Mouse (Mus musculus) mouse trophoblast stem cell (cell line): ENCODE measurements around the gene Usp20.
"Not testable (repeated sequence)": the region's sequence is repeated elsewhere in the genome, so short reads cannot be mapped to it uniquely, and the experiment has no call there.

Experiments
- in situ Hi-C, 2 experiments: fragments of 300-500 bp; cut with MseI, MboI; formaldehyde crosslinking; loops; 2 replicates in 1 of 2; 3 replicates in 1 of 2; pipeline ENCODE4 v1.15.1; 2025

The Usp20 gene

DNA sequence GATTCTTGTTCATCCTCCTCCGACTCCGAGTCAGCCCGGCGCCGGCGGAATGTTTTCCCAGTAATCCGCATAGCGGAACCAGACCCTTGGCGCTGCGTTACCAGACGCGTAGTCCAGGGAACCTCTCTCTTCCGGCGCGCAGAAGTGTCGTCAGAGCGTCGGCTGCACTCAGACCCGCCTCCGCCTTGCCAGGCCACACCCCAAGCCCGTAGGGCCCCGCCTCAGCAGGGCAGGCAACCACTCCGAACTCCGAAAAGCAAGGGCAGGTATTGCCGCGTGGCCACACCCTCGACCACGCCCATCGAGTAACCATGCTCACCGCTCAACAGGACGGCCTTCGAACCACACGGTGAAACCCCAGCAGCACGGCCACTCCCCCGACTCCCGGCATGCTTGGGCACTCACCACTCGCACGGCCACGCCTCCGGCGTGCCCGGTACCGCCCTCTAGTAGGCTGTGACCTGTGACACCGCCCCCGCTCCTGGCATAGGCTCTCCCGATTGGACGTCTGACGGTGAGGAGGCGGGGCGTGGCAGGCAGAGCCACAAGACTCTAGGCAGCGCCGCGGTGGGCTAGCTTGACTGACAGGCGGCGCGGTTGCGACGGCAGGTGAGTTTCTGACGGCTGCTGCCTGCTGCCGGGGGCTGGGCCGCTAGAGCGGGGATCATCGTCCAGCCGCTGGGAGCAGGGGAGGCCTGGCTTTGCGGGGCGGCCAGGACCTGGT is at the start of gene Usp20, which contains the start of gene BC005624:
Gene Usp20, plus strand, starts transcription at position 490 of the 724 bp plus-strand sequence.
Gene BC005624, minus strand, starts transcription at position 412 of the 724 bp plus-strand sequence.
- in situ Hi-C loops = no loop called here

DNA sequence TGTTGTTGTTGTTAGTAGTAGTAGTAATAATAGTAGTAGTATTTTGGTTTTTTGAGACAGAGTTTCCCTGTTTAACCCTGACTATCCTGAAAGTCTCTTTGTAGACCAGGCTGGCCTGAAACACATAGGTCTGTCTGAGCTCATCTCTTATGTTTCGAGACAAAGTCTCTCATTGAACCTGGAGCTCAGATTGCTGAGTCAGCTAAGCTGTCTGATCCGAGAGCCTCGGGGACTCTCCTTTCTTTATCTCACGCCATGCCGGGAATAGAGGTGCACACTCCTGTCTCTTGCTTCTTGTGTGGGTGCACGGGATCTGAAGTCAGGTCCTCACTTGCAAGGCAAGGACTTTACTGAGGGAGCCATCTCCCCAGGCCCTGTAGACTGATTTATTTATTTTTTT is 49.0 kb upstream of the Usp20 start:
- in situ Hi-C loops = loop anchor here in 1 of 2 experiments (10.0 kb wide), 1 partner anchor 98 kb away; the partner anchor contains the start of genes Asb6 and Prrx2

DNA sequence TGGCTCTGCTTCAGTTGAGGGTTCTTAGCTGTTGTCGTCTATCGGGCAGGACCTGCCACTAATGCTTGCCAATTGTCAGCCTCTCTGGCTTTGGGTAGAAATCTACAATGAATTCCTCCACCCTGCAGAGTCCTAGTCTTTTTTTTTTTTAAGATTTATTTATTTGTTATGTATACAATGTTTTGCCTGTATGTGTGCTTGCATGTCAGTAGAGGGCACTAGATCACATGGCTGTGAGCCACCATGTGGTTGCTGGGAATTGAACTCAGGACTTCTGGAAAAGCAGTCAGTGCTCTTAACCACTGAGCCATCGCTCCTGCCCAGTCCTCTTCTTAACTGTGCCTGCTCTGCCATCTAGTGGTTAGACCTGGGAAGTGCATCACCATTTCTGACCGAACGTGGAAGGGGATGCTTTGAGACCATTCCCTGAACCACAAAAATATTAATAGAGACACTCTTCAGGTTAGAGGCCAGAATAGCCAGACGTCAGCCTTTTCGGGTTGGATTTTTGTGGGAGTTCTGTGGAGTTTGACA is 48.1 kb upstream of the Usp20 start:
- in situ Hi-C loops = loop anchor here in 1 of 2 experiments (10.0 kb wide), 1 partner anchor 99 kb away; the partner anchor contains the start of genes Asb6 and Prrx2

DNA sequence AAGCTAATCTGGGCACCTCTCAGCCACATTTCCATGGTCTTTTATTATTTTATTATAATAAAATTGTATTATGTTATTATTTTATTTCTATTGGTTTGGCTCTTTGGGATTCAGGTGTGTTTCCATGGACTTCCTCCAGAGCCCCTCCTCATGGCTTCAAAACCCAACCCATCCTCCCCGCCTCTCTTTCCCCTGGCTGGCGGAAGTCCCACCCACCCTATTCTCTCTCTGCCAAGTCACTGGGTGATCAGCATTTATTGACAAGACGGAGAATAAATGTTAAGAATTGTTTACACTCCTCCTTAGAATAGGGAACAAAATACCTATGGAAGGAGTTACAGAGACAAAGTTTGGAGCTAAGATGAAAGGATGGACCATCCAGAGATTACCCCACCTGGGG is 45.3 kb upstream of the Usp20 start:
- in situ Hi-C loops = loop anchor here in 1 of 2 experiments (10.0 kb wide), 1 partner anchor 102 kb away; the partner anchor contains the start of genes Asb6 and Prrx2

DNA sequence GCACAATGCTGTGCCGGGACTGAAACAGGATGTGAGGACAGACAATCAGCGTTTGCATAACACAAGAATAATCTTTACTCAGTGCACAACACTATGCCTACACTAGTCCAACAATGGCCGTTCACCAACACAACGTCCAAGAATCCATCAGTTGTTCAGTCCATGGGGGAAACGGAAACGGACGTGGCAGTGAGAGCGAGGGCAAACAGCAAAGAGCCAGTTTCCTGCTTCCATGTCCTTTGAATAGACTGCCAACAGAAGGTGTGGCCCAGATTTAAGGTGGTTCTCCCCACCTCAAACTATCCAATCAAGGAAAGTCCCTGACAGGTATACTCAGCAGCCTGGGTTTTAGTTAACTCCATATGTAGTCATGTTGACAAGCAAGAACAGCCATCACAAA is 44.3 kb upstream of the Usp20 start:
- in situ Hi-C loops = loop anchor here in 1 of 2 experiments (10.0 kb wide), 1 partner anchor 103 kb away; the partner anchor contains the start of genes Asb6 and Prrx2

DNA sequence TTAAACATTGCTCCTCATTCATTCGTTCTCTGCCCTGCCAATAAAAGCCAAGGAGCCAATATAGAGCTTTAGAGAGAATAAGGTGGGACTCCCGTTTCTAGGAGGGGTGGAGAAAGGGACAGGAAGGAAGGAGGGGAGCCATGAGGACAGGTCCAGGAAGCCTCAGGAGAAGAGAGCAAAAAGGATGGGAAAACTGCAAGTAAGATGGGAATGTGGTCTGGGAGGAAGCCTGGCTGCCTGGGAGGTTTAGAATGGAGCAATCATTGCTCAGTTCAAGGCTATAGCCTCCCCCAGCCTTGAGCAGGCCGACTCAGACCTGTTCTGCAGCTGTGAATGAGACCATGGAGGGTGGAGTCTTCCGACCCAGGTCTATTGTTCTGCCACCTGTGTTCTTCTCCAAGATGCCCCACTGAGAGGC is 43.5 kb upstream of the Usp20 start:
- in situ Hi-C loops = loop anchor here in 1 of 2 experiments (10.0 kb wide), 1 partner anchor 104 kb away; the partner anchor contains the start of genes Asb6 and Prrx2

DNA sequence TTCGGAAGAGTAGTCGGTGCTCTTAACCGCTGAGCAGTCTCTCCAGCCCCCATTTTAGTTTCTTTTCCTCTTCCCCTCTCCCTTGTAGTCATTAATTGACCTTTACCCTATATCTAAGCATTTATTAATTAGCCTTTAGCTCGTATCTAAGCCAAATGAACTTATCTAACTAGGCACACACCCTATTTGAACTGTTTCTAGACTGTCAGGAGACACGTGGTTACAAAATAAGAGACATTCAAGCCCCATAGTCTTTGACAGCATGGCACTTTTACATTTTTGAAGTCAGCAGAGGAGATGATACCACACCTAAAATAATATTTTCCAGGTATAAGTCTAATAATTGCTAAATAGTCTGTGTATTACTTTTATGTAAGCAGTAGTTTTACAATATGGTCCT is 40.5 kb upstream of the Usp20 start:
- in situ Hi-C loops = no loop called here

DNA sequence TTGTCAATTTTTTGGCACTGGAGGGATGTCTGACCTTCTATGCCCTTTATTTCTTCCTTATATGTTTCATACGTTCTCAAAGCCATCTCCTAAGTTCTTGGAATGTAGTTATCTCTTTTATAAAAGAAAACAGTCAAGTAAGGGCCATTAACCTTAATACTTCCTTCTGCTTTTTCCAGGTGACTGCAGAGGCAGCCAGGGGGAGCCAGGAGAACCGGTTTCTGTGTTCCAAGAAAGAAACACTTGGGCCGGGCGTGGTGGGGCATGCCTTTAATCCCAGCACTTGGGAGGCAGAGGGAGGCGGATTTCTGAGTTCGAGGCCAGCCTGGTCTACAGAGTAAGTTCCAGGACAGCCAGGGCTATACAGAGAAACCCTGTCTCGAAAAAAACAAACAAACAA is 40.0 kb upstream of the Usp20 start:
- in situ Hi-C loops = not testable (repeated sequence)

DNA sequence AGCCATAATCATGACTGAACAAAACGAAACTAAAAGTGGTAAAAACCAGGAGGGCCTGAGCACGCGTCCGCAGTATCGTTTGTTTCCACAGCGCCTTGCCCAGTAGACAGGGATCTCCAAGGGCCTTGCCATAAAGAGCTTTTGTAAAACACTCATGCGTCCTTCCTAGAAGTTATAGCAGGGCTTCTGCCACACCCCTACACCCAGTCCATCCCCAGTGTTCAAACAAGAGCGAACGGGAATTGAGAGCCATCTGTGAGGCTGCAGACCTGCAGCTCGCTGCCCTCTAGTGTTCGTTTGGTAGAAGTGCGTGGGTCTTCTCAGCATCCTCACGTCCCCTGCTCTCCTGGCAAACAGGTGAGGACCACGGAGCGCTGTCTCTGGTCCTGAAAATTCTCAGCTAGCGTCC is 39.5 kb upstream of the Usp20 start:
- in situ Hi-C loops = no loop called here

DNA sequence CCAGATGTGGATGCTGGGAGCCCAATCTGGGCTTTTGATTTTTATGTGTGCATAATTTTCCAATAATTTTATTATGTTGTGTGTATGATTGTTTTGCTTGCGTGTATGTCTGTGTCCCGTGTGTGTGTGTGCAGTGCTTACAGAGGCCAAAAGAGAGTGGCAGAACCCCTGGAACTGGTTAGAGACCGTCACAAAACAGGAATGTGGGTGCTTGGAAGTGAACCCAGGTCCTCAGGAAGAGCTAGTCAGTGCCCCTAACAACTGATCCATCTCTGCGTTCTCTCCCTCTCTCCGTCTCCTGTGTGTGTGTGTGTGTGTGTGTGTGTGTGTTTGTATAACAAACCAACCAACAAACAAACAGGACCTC is 29.6 kb upstream of the Usp20 start:
- in situ Hi-C loops = no loop called here

DNA sequence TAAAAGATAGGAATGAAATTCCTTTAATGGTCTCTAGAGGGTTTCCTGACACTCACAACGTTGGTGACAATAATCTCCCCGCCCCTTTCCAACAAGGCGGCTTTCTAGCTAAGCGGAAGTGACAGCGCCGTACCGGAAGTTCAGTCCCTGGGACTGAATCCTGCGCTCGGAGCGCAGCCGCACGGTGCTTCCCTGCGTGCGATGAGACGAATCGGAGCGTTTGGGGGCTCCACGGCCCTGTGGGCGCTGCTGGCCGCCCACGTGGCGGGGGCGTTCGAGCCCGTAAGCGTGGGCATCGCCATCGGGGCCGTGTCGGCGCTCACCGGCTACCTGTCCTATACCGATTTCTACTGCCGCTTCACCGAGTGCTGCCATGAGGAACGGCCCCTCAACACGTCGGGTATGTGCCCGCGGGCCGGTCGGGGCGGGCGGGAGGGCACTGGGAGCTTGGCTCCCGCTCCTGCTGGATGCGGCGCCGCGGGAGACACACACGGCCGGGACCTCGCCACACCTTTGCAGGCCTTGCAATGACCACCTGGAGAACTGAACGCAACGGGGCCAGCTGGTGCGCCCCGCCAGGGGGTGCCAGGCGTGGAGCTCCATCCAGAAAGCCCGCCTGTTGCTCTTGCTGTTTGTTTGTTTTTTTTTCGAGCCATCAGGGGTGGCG is 29.1 kb upstream of the Usp20 start, which contains the start of gene Tor1b:
Gene Tor1b, plus strand, starts transcription at position 136 of the 667 bp plus-strand sequence.
- in situ Hi-C loops = no loop called here

DNA sequence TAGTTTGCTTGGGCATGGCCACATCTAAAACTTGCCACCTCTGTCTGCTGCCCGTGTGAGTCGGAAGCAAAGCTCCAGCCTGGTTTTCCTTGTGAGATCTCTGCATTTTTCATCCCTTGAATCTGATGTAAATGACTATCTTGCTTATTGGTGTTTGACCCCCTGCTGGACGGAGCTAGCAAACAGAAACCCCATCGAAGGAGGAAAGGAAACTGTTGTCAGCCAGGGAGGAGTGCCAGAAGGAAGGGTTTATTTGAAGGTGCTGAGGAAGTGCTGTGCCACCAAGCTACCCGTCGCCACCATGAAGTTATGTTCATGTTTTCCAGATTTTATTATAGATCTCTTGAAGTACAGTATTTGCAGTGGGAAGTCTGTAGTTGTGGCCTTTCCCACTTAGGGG is 27.3 kb upstream of the Usp20 start:
- in situ Hi-C loops = no loop called here

DNA sequence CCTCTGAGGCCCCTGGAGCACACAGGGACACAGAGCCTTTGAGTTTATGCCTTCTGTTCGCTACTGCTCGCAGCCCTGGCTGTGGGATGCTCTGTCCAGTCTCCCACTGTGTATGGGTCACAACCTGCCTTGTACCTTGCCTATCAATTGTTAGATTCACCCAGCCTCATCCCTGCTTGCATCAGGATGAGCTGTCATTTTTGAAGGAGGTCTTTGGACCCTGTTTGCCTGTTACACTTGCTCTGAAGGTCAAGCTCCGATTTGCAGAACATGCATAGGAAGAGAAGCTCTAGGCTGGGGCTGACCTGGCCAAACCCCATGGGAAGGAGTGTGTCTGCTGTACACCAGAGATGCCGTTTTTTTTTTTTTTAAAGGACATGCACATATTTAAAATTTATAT is 24.6 kb upstream of the Usp20 start:
- in situ Hi-C loops = no loop called here

DNA sequence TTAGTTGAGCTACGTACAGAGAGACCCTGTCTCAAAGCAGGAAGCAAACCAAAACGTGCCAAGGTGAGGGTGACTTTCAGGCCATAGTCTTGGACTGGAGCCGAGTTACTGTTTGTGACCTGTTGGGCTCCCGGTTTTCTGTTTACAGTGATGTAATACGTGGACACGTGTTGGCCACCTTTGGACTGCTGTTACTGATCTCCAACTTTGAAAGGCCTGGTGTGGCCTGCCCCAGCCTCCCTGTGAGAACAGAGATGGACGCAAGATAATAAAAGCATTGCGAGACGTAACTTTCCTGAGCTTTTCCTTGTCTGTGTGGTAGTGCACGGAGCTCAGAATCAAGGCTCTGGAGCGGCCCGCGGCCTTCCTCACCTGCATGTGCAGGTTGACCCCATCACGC is 23.4 kb upstream of the Usp20 start:
- in situ Hi-C loops = no loop called here

DNA sequence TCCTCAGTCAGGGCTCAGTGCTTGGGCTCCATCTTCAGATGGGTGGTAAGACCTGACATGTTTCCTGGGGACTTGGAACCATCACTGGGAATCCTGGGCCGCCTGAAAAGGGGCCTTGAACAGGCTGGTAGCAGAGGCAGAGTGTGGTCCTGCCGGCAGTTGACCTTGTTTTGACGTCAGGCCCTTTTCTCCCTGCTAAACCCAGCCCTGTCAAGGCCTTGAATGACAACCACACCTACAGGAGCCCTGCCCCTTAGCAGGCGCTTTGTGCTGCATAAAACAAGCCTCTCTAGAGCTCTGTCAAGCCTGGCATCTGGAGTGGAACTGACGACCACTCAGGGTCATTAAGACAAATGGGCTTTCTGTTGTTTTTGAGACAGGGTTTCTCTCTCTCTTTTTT is 22.2 kb upstream of the Usp20 start:
- in situ Hi-C loops = no loop called here

DNA sequence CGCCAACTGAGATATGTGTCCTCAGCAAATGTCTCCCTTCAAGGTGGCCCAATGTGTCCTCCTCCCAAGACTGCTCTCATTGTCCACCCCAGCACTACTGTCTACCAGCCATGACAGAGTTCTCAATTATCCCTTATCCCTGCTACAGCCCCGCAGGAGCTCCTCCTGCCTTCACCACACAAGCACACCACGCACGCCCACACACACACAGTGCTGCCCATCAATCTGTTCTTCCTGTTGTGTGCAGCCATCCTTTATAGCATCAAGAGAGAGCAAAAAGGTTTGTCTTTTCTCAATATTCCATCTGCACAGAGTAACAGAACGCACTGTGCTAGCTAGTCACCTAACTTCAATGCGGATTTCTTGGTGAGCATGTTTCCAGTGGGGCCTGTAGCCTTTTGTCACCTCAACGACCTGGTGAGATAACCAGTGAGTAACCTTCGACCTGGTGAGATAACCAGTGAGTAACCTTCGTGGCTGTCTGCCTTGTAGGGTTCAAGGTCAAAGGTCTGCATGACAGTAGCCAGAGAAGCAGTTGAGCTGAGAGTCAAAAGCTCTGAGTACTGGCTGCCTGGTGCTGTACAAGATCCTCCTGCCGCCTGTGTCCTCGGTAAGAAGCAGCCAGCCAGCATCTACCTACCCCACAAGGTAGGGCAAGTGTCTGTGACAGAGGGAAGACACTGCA is 19.4 kb upstream of the Usp20 start:
- in situ Hi-C loops = no loop called here

DNA sequence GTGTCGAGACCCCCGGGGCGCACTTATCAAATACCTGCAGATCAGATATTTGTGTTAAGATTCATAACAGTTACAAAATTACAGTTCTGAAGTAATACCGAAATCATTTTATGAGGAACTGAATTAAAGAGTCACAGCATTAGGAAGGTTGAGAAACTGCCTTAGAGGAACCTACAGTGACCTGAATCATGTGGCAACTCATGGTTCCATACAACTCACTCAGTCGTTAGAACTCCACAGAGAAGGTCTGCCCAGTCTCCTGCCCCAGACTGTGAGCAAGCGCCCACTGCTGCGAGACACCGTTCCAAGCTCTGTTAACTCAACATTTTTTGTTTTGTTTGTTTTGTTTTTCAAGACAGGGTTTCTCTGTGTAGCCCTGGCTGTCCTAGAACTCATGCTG is 16.5 kb upstream of the Usp20 start:
- in situ Hi-C loops = no loop called here

DNA sequence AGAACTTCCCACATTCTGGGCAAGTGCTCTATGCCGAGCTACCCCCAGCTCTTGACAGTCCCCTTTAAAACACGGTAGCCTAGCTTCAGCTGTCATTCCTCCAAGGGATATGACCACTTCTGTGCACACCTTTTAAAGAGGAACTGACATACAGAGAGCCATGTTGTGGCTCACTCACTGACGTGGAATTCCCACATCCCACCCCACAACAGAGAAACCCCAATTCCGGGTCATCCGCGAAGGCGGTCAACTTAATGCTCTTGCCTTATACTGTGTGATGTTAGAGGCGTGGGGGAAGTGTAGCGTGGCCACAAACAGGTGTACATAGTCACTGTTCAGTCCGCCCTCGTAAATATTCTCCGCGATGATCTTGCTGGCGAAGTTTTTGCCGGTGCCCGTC is 15.3 kb upstream of the Usp20 start:
- in situ Hi-C loops = no loop called here

DNA sequence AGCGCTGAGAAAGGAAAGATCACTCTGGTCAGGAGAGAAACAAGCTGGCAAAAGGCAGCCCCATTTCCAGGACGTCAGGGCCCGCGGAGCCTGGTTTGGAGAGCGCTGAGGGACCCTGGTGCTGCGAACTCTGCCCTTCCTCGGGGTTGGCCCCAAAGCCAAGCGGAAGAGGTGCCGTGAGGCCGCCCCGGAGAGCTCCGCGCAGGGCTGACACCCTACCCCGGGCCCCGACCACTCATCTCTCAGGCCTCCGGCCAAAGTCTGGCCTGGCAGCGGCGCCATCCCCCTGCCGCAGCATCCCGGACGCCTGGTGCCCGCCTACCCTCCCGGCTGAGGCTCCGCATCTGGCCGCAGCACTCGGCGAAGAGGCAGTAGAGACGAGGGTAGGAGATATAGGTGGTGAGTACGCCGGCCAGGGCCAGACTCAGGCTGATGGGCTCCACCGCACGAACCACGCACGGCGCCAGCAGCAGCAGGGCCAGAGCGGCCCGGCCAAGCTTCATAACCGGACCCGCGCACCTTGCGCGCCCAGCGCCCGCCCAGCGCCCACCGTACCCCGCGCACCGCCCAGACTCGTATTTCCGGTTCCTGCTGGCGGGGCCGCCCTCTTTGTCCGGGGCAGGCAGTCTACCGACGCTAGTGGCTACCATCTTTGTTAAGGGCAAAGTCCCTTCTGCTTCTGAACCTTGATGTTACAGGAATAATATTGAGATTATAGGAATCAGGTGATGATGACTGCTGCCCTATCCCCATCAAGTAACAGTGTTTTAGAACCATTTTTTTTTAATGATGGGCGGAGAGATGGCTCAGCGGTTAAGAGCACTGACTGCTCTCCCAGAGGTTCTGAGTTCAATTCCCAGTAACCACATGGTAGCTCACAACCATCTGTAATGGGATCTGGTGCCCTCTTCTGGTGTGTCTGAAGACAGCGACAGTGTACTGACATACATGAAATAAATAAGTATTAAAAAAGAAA is 14.4 kb upstream of the Usp20 start, which contains the start of gene Tor1a:
Gene Tor1a, minus strand, starts transcription at position 582 of the 976 bp plus-strand sequence.
- in situ Hi-C loops = no loop called here

DNA sequence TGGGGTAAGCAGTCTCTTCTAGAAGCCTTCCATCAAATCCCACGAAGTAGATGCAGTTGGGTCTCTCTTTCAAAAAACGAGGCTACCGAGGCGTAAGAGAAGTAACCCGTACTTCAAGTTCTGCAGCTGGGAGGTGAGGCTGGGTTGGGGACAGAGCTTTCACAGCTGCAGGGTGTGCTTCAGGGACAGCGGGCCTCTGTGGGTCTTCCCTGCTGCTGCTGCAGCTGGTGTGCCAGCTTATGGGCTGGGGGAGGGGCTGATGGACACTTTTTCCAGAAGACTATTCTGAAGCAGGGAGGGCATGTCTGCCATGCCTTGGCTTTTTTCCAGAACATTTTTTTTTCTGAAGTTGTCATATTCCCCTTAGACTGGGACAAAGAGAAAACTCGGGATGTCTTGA is 945 bp downstream of the Usp20 start:
- in situ Hi-C loops = no loop called here
